Mouse (Mus musculus) liver, embryonic 11.5 days (tissue): Measurements from ENCODE around the gene Mif. TPM values are rescaled to one million over a fixed set of nuclear protein-coding genes. Genes with fewer than 3 reads are reported as not detected.

Experiments used
- ATAC-seq: fragments of 200-750 bp; cut with Nextera tagmentation; replicated peaks from 2 replicates; pipeline ENCODE4 v1.8.0; 2017; ENCODE audit warnings: moderate number of reproducible peaks, mild to moderate bottlenecking, moderate TSS enrichment, moderate library complexity; ENCODE audit not compliant: low FRiP score
- DNase-seq: peaks from one replicate; pipeline ENCODE4 v3.0.0-alpha.2; 2017; ENCODE audit warnings: low spot score
- H3K27ac ChIP-seq: fragments of 300-500 bp; sonication (generic); 2 replicates; pipeline ENCODE4 v1.5.1; 2014; ENCODE audit warnings: mild to moderate bottlenecking, low read depth, low read length, control low read depth
- H3K27me3 ChIP-seq: fragments of 300-500 bp; sonication (generic); replicated peaks from 2 replicates; pipeline ENCODE4 v1.6.1; 2014; ENCODE audit warnings: low read length, mixed read lengths; ENCODE audit not compliant: control insufficient read depth, insufficient read depth
- H3K36me3 ChIP-seq: fragments of 300-500 bp; sonication (generic); 2 replicates; pipeline ENCODE4 v1.6.1; 2014; ENCODE audit warnings: mild to moderate bottlenecking, low read length, moderate library complexity, mixed read lengths; ENCODE audit not compliant: control insufficient read depth, insufficient read depth
- H3K4me1 ChIP-seq: fragments of 300-500 bp; sonication (generic); replicated peaks from 2 replicates; pipeline ENCODE4 v1.6.1; 2014; ENCODE audit warnings: low read length, mixed read lengths; ENCODE audit not compliant: control insufficient read depth, insufficient read depth
- H3K4me2 ChIP-seq: fragments of 300-500 bp; sonication (generic); 2 replicates; pipeline ENCODE4 v1.6.1; 2014; ENCODE audit warnings: mild to moderate bottlenecking, control low read depth, moderate library complexity
- H3K4me3 ChIP-seq: fragments of 300-500 bp; sonication (generic); 2 replicates; pipeline ENCODE4 v1.5.1; 2014; ENCODE audit warnings: low read depth, low read length, control low read depth
- H3K9ac ChIP-seq: fragments of 300-500 bp; sonication (generic); 2 replicates; pipeline ENCODE4 v1.6.1; 2014; ENCODE audit warnings: low read depth, low read length, control low read depth
- H3K9me3 ChIP-seq: fragments of 300-500 bp; sonication (generic); 2 replicates; pipeline ENCODE4 v1.6.1; 2016; ENCODE audit warnings: low read length, inconsistent platforms, mixed read lengths; ENCODE audit not compliant: control insufficient read depth
- WGBS: fragments of 180-500 bp; shearing (Covaris S2); extraction: QIAGEN DNeasy Blood & Tissue Kit; methylation state at CpG from one replicate; pipeline ENCODE4 v1.1.7; 2014; 5-methylcytosine and 5-hydroxymethylcytosine counted together
- polyA plus RNA-seq: library from polyadenylated mRNA; unstranded; fragments of >200 nt; fragmentation: Nextera tagmentation; extraction: Ambion mirVana; gene quantifications from 2 replicates; pipeline ENCODE4 v1.2.1, GENCODE M21; 2014

The Mif gene
- polyA plus RNA-seq, 1 experiment from 2014 or later, result 2,772 TPM

DNA sequence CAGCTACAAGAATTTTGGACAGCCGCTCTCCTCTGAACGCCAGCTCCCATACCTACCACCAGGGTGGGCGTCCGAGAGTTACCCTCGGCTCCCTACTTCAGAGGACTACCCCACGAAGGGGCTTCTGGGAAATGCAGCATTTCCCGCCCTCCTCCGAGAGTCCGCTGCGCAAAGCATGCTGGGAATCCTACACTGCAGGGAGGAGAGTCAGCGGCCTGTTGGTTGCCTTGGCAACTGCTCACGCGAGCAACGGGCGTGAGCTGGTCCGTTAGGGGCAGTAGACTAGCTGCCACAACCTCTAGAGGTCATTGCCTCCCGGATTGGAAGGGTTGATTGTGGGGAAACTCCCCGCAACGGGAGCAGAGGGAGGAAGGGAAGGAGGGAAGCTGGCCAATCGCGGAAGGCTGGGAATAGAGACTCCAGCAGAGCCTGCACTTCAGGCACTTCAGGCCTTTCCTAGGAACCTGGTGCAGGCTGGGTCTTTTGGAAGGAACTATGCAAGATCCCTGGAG lies 22.7 kb downstream of the Mif start, which contains the start of gene Gstt2:
Gene Gstt2 (minus strand): TSS at position 177 of the 512 bp plus-strand sequence.
- WGBS, result under 1% methylated on average over 21 of the region's 21 CpGs
- Histone ChIP-seq H3K9me3 (no peaks in the 10 kb centered on the region), H3K36me3 (no peaks in the 10 kb centered on the region), H3K27me3 (no peaks in the 10 kb centered on the region), H3K4me3 (peak within 1 kb of the TSS; percentile 51), H3K9ac (peak within 1 kb of the TSS; percentile 77), H3K4me1 (peaks cover 31% of the 10 kb centered on the region), H3K27ac (peak within 1 kb of the TSS; percentile 77), H3K4me2 (peak within 1 kb of the TSS; percentile 94)
- ATAC-seq (peak; percentile 81), DNase-seq (peak; percentile 90)

DNA sequence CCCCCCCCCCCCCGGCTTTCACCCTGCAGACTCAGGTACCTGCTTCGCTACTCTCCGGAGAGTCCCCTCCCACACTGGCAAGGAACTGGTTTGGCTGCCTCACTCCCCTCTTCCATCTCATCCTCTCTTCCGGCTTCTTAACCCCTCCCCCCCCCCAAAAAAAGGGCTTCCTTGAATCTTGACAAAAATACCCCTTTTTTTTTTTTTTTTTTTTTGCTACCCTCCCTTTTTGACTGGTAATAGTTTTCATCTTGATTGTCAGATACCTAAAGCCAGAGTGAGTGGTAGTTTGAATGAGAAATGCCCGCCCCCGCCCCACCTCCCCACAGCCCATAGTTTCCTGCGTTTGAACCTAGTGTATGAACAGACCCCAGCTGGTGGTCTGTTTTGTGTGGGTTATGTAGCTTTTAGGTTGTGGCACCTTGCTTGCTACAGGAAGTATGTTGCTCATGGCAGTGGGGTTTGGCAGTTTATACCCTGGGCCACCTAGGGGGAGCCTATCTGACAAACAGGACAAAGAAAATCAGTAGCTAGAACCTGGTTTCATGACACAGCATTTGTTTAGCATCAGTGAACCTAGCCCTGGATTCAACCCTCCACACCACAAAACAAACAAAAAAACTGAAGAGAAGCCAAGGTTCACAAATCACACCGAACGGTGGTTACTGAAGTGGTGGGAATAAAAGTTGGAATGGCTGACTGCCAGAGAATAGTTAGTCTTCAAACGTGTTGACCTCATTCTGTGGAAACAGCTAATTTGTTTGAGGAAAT lies 24.1 kb downstream of the Mif start:
- no peaks in the 10 kb centered on the region for H3K36me3 ChIP-seq
- H3K4me3 ChIP-seq, result peak overlapping the region; percentile 52
- WGBS, result 16% methylated on average over 10 of the region's 10 CpGs
- ATAC-seq, result no peak; the same call in 1 of the 2 replicates
- H3K27me3 ChIP-seq, result no peaks in the 10 kb centered on the region
- H3K9me3 ChIP-seq, result no peaks in the 10 kb centered on the region
- DNase-seq, result no peak
- peak overlapping the region; percentile 49 for H3K9ac ChIP-seq
- peak overlapping the region; percentile 77 for H3K27ac ChIP-seq
- peaks cover 31% of the 10 kb centered on the region for H3K4me1 ChIP-seq
- peak overlapping the region; percentile 94 for H3K4me2 ChIP-seq

DNA sequence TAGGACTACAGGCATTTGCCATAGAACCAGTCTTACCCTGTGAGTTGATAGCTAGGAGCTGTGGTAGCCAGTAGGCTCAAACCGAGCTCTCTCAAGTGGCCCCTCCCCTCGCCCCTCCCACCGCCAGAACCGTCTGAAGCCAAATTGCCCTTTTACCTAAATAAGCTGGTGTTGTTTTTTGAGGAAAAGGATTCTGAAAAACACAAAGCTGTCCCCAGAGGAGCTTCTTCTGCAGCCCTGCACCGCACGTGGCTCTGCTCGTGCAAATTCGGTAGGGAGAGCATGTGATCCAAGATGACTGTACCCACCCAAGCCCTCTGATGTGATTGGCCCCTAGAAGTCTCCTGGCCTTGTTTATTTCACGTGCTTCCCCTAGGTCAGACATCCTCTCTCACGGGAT lies 24.7 kb downstream of the Mif start:
- peak; percentile 67 for ATAC-seq

DNA sequence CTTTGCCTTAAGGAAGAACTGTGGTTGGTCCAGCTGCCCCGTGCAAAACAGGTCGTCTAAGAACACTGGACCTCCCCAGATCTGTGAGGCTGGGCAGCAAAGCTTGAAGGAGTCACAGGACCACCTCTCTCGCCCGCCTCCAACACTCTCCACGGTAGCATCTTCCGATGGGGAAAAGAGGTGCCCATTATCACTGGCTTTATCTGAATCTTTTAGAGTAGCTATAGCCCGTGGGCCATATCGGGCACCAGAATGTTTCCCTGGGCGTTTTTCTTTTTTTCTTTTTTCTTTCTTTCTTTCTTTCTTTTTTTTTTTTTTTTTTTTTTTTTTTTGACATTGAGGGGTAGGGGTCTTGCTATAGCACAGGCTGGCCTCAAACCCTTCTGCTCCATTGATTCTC lies 25.3 kb downstream of the Mif start:
- Histone ChIP-seq H3K36me3 (no peaks in the 10 kb centered on the region), H3K4me3 (peak overlapping the region; percentile 52), H3K27me3 (no peaks in the 10 kb centered on the region), H3K4me2 (peak overlapping the region; percentile 94), H3K9ac (peak overlapping the region; percentile 63), H3K4me1 (peaks cover 31% of the 10 kb centered on the region), H3K27ac (peak overlapping the region; percentile 77; the same call in 1 of the 2 replicates), H3K9me3 (no peaks in the 10 kb centered on the region)
- DNase-seq, result no peak
- 8% methylated on average over 9 of the region's 9 CpGs for WGBS
- no peak for ATAC-seq

More for the DNA sequence above, 24.7 kb downstream of the Mif start:
- Histone ChIP-seq H3K9me3 (no peaks in the 10 kb centered on the region), H3K4me2 (peak overlapping the region; percentile 94), H3K36me3 (no peaks in the 10 kb centered on the region), H3K4me3 (peak overlapping the region; percentile 52), H3K27ac (peak overlapping the region; percentile 77), H3K4me1 (peaks cover 31% of the 10 kb centered on the region), H3K9ac (peak overlapping the region; percentile 63), H3K27me3 (no peaks in the 10 kb centered on the region)
- under 1% methylated on average over 10 of the region's 10 CpGs for WGBS
- peak; percentile 83 for DNase-seq

DNA sequence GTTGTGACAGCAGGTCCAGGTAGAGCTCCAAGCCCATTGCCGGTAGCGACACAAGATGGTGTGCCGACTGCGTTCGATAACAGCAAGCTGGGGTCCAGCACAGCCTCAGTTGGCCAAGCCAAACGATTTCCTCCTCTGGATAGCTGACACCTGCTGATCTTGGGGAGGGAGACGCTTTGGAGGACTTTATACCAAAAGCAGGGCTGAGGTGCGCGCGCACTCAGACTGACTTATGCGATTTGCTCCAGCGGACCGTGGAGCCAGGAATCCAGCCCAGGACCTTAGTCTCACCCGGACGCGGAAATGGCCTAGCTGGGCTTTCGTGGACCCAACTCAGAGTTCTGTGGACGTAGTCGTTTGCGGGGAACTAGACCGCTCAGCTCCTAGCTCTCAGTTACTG lies 25.8 kb downstream of the Mif start:
- no peaks in the 10 kb centered on the region for H3K9me3 ChIP-seq
- peak; percentile 84 for DNase-seq
- H3K9ac ChIP-seq, result peak overlapping the region; percentile 63
- peak; percentile 10; the same call in 1 of the 2 replicates for ATAC-seq
- peak overlapping the region; percentile 77 for H3K27ac ChIP-seq
- WGBS, result 1% methylated on average over 21 of the region's 21 CpGs
- no peaks in the 10 kb centered on the region for H3K27me3 ChIP-seq
- H3K36me3 ChIP-seq, result no peaks in the 10 kb centered on the region
- peak overlapping the region; percentile 52 for H3K4me3 ChIP-seq
- peak overlapping the region; percentile 94 for H3K4me2 ChIP-seq
- H3K4me1 ChIP-seq, result peaks cover 31% of the 10 kb centered on the region

DNA sequence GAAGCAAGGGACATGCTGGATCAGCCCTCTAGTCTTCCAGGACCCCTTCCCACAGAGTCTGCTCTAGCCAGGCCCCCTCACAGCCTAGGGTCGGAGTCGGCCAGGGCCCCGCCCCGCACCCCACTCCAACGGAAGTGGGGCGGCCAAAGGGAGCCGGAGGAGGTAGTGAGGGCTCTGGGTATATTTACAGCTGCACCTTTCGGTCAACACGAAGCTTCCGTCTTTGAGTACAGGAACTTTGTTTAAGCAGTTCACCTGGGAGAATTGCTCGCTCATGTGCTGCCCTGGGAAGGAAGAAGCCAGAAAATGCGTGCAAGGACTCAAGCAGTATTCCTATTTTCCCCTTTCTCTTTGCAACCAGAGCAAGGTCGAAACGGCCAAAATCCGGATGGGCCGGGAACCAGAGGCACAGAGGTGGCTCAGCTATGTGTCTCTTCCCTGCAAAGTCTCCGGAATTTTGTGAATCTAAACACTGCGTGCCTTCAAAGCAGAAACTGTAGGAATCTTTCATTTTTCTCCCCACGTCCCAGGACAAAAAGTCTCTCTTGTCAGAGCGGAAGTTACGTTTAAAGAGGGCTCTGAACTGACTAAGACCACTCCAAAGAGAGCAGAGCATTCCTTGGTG lies 26.5 kb downstream of the Mif start:
- Histone ChIP-seq H3K4me2 (peak overlapping the region; percentile 94), H3K9me3 (no peaks in the 10 kb centered on the region), H3K4me1 (peaks cover 31% of the 10 kb centered on the region), H3K36me3 (no peaks in the 10 kb centered on the region), H3K9ac (peak overlapping the region; percentile 63), H3K4me3 (peak overlapping the region; percentile 52), H3K27me3 (no peaks in the 10 kb centered on the region), H3K27ac (peak overlapping the region; percentile 77; the same call in 1 of the 2 replicates)
- 14% methylated on average over 21 of the region's 21 CpGs for WGBS
- no peak for DNase-seq
- ATAC-seq, result no peak

DNA sequence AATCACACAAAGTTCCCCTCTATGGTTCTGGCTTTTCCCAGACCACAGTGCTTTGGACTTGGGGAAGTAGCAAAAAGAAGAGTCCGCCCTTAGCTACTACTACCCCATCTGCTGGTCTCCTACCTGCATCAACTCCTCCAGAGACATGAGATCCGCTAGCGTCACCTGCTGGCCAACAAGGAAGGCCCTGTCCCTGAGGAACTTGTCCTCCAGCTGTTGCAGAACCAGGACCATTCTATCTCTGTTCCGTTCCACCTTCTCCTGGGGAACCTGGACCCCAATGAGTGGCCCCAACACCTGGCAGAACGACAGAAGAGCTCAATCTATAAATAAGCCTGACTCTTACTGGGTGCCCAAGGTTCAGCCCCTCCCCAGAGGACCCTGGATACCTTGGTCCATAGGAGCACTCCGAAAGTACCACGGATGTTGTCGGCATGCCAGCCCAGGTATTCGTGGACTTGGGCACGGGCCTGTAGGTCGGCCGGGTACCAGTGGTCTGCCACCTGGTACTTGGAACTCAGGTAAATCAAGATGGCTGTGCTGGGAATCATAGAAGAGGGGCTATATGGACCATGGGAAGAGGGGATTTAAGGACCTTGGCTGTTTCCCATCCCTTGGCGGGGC lies 27.7 kb downstream of the Mif start:
- Histone ChIP-seq H3K9ac (no peak overlapping the region), H3K27me3 (no peaks in the 10 kb centered on the region), H3K27ac (no peak overlapping the region), H3K9me3 (no peaks in the 10 kb centered on the region), H3K36me3 (no peaks in the 10 kb centered on the region), H3K4me3 (no peak overlapping the region), H3K4me2 (no peak overlapping the region), H3K4me1 (peaks cover 22% of the 10 kb centered on the region)
- ATAC-seq, result no peak
- DNase-seq, result peak; percentile 55
- 52% methylated on average over 13 of the region's 13 CpGs for WGBS

DNA sequence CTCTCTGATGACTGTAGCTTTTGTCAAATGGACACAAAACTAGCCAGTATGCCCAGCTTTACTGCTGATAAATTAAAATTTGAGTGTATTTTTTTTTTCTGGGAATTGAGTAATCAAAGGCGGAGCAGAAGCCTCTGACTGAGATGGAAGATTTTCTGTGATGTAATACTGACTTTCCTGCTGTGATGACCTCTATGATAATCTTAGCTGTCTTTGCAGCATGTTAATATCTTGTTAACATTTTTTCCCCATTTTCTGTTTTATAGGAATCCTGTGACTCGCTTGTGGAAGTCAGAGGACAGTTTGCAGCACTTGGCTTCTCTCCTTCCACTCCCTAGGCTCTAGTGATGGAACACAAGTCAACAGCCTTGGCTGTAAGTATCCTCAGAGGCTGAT lies 29.8 kb downstream of the Mif start:
- ATAC-seq (no peak), DNase-seq (no peak)
- no peaks in the 10 kb centered on the region for H3K27me3 ChIP-seq
- WGBS, result 85% methylated on average over 2 of the region's 2 CpGs
- no peak overlapping the region for H3K9ac ChIP-seq
- H3K36me3 ChIP-seq, result no peaks in the 10 kb centered on the region
- H3K9me3 ChIP-seq, result no peaks in the 10 kb centered on the region
- no peak overlapping the region for H3K4me2 ChIP-seq
- H3K4me3 ChIP-seq, result no peak overlapping the region
- H3K27ac ChIP-seq, result no peak overlapping the region
- H3K4me1 ChIP-seq, result peaks cover 13% of the 10 kb centered on the region
